Mouse (Mus musculus): ENCODE data around the gene Gm525. TPM values are rescaled to one million over a fixed set of nuclear protein-coding genes. Genes with fewer than 3 reads are reported as not detected.

Gene Gm525
- polyA plus RNA-seq, 1 experiment from 2014 or later: not detected

DNA sequence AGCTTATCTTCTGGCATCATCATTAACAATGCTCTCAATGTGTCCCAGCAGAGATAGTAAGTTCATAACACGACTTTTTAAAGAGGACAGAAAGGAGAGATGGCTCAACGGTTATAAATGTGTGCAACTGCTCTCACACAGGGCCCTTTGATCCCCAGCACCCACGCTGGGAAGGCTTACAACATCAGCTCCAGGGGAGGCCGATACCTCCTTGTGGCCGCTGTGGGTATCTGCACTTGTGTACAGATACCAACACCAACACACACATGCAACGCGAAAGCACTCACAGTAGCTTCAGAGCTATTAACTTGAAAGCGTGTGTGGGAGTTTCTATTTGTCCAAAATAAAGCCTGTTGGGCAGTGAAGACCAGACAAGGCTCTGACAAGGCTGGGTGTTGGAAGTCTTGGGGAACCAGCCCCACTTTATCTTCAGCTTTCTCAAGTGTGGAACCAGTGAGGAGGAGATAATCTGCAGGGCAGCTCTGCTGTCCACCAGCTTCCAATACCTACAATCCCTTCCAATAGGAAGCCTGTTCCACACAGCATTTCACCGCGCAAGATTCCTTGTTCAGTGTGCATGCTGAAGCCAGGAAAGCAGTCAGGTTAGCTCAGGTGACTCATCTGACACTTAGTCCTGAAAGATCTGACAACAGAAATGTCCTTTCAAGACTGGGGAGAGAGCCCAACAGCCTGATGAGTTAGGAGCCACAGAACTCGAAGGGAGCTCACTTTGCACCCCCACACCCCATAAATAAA, 14.9 kb upstream of the Gm525 start:
- peaks cover 21% of the 10 kb centered on the region for H3K4me1 ChIP-seq (ENCODE audit: control insufficient read depth, insufficient read depth, low read length)
- H3K27ac ChIP-seq (ENCODE audit: low read depth, low read length): no peak overlapping the region
- H3K4me3 ChIP-seq (ENCODE audit: low read depth, low read length): peak overlapping the region; percentile 86
- peak overlapping the region; percentile 88 for H3K4me2 ChIP-seq (ENCODE audit: low read depth, low read length)
- 66% methylated on average over 11 of the region's 11 CpGs for WGBS
- no peak for ATAC-seq (ENCODE audit: low read depth)
- no peak overlapping the region; the same call in 1 of the 2 replicates for H3K9ac ChIP-seq (replicated peaks; ENCODE audit: low read depth, low read length)
- H3K36me3 ChIP-seq (ENCODE audit: control insufficient read depth, insufficient read depth, low read length): no peaks in the 10 kb centered on the region; the same call in 1 of the 2 replicates
- H3K9me3 ChIP-seq (ENCODE audit: control insufficient read depth, low read length): no peaks in the 10 kb centered on the region
- H3K27me3 ChIP-seq (ENCODE audit: control insufficient read depth, insufficient read depth, low read length): no peaks in the 10 kb centered on the region

- H3K36me3 ChIP-seq (ENCODE audit: control insufficient read depth, insufficient read depth, low read length): no peaks in the 10 kb centered on the region; the same call in 1 of the 2 replicates
- H3K4me2 ChIP-seq (ENCODE audit: low read depth, low read length): peak overlapping the region; percentile 88
- no peaks in the 10 kb centered on the region for H3K27me3 ChIP-seq (ENCODE audit: control insufficient read depth, insufficient read depth, low read length)
- H3K4me3 ChIP-seq (ENCODE audit: low read depth, low read length): peak overlapping the region; percentile 86
- whole genome bisulfite sequencing: under 1% methylated on average over 33 of the region's 33 CpGs
- peak overlapping the region; percentile 86 for H3K9ac ChIP-seq (replicated peaks; ENCODE audit: low read depth, low read length)
- H3K27ac ChIP-seq (ENCODE audit: low read depth, low read length): peak overlapping the region; percentile 69
- H3K9me3 ChIP-seq (ENCODE audit: control insufficient read depth, low read length): no peaks in the 10 kb centered on the region
- ATAC-seq (ENCODE audit: low read depth): no peak; the same call in 1 of the 2 replicates
- H3K4me1 ChIP-seq (ENCODE audit: control insufficient read depth, insufficient read depth, low read length): peaks cover 21% of the 10 kb centered on the region
Observed at GRCm38 (mm10) chr11:89059919-89060422, 13.7 kb upstream of the Gm525 start.

DNA sequence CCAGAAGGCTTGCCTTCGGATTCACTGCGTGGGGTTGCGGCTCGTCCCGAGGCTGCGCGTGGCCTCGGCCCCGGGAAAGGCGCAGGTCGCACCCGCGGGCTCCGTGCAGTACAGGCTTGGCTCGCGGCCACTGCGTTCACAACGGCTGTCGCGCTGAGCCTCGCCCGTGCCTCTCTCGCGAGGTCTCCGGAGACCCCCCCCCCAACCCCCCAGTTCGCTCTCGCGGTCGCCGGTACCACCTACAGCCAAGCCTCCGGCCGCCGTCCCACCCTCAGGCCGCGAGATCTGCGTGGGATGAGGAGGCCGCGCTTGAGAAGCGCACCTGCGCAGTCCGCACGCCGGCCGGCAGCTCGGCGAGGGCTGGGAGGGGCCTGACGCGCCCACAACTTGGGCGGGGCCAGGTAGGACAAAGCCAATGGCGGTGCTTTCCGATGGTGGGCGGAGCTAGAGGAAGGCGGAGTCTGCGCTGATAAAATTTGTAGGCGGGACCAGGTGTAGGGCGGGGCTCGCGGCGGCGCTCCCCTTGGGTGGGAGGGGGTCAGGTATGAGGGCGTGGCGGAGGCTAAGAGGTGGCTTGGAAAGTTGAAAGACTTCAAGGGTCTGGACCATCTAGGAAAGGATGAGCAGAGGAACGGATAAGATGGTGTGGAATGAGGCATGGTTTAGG, 13.1 kb upstream of the Gm525 start:
- Histone ChIP-seq H3K27ac (ENCODE audit: low read depth, low read length) (peak overlapping the region; percentile 69), H3K9ac (replicated peaks; ENCODE audit: low read depth, low read length) (peak overlapping the region; percentile 86), H3K9me3 (ENCODE audit: control insufficient read depth, low read length) (no peaks in the 10 kb centered on the region), H3K4me2 (ENCODE audit: low read depth, low read length) (peak overlapping the region; percentile 88), H3K4me1 (ENCODE audit: control insufficient read depth, insufficient read depth, low read length) (peaks cover 21% of the 10 kb centered on the region), H3K36me3 (ENCODE audit: control insufficient read depth, insufficient read depth, low read length) (no peaks in the 10 kb centered on the region; the same call in 1 of the 2 replicates), H3K4me3 (ENCODE audit: low read depth, low read length) (peak overlapping the region; percentile 86), H3K27me3 (ENCODE audit: control insufficient read depth, insufficient read depth, low read length) (no peaks in the 10 kb centered on the region)
- ATAC-seq (ENCODE audit: low read depth): peak; percentile 94
- under 1% methylated on average over 61 of the region's 63 CpGs for WGBS

GRCm38 (mm10) chr11:89061362-89061761, 12.3 kb upstream of the Gm525 start:
- no peak for ATAC-seq (ENCODE audit: low read depth)
- no peak overlapping the region for H3K4me2 ChIP-seq (ENCODE audit: low read depth, low read length)
- H3K9me3 ChIP-seq (ENCODE audit: control insufficient read depth, low read length): no peaks in the 10 kb centered on the region
- H3K36me3 ChIP-seq (ENCODE audit: control insufficient read depth, insufficient read depth, low read length): no peaks in the 10 kb centered on the region; the same call in 1 of the 2 replicates
- no peaks in the 10 kb centered on the region for H3K27me3 ChIP-seq (ENCODE audit: control insufficient read depth, insufficient read depth, low read length)
- peaks cover 21% of the 10 kb centered on the region for H3K4me1 ChIP-seq (ENCODE audit: control insufficient read depth, insufficient read depth, low read length)
- no peak overlapping the region for H3K9ac ChIP-seq (replicated peaks; ENCODE audit: low read depth, low read length)
- H3K27ac ChIP-seq (ENCODE audit: low read depth, low read length): no peak overlapping the region
- WGBS: 79% methylated on average over 7 of the region's 7 CpGs
- no peak overlapping the region for H3K4me3 ChIP-seq (ENCODE audit: low read depth, low read length)

GRCm38 (mm10) chr11:89064312-89064711, 9.3 kb upstream of the Gm525 start:
- H3K36me3 ChIP-seq (ENCODE audit: control insufficient read depth, insufficient read depth, low read length): no peaks in the 10 kb centered on the region
- WGBS: 86% methylated on average over 6 of the region's 6 CpGs
- peaks cover 4% of the 10 kb centered on the region for H3K4me1 ChIP-seq (ENCODE audit: control insufficient read depth, insufficient read depth, low read length)
- H3K4me2 ChIP-seq (ENCODE audit: low read depth, low read length): no peak overlapping the region
- no peaks in the 10 kb centered on the region for H3K27me3 ChIP-seq (ENCODE audit: control insufficient read depth, insufficient read depth, low read length)
- no peak overlapping the region for H3K4me3 ChIP-seq (ENCODE audit: low read depth, low read length)
- no peak overlapping the region for H3K27ac ChIP-seq (ENCODE audit: low read depth, low read length)
- ATAC-seq (ENCODE audit: low read depth): no peak
- no peaks in the 10 kb centered on the region for H3K9me3 ChIP-seq (ENCODE audit: control insufficient read depth, low read length)
- H3K9ac ChIP-seq (replicated peaks; ENCODE audit: low read depth, low read length): no peak overlapping the region

DNA sequence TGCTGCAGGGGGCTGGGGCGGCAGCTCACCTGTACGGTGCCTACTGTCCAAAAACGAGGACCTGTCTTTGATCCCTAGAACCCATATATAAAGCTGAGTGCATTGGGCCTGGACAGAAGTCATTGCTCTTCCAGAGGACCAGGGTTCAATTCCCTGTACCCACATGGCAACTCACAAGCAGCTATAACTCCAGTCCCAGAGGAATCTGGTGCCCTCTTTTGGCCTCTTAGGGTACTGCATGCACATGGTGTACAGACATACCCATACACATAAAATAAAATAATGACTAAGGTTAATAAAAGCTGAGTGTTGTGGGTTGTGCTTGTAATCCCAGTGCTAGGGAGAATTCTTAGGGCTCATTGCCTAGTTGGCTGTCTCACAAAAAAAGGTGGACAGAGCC, 8.3 kb upstream of the Gm525 start:
- no peak for ATAC-seq (ENCODE audit: low read depth)
- WGBS: 95% methylated on average over 3 of the region's 3 CpGs
- H3K4me1 ChIP-seq (ENCODE audit: control insufficient read depth, insufficient read depth, low read length): no peaks in the 10 kb centered on the region
- no peaks in the 10 kb centered on the region for H3K9me3 ChIP-seq (ENCODE audit: control insufficient read depth, low read length)
- H3K27me3 ChIP-seq (ENCODE audit: control insufficient read depth, insufficient read depth, low read length): no peaks in the 10 kb centered on the region
- no peak overlapping the region for H3K27ac ChIP-seq (ENCODE audit: low read depth, low read length)
- H3K4me3 ChIP-seq (ENCODE audit: low read depth, low read length): no peak overlapping the region
- no peaks in the 10 kb centered on the region for H3K36me3 ChIP-seq (ENCODE audit: control insufficient read depth, insufficient read depth, low read length)
- H3K9ac ChIP-seq (replicated peaks; ENCODE audit: low read depth, low read length): no peak overlapping the region
- H3K4me2 ChIP-seq (ENCODE audit: low read depth, low read length): no peak overlapping the region

DNA sequence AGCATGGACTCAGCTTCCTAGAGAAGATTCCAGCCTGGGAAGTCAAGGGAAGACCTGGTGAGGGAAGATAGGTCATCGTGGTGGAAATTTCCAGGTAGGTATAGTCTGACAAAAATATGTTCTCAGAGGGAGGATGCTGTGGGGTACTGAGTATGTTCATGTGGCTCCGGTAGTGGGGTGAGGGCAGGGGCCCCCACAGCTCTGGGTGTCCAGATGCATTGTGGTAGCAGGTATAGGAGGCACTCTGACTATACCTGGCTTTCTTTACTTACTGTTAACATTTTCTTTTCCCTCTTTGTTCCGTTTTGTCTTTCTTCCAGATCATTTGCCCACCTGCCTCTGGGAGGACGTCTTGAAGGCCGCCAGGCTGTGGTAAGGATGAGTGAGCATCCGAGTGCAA, 7.5 kb upstream of the Gm525 start:
- no peaks in the 10 kb centered on the region for H3K27me3 ChIP-seq (ENCODE audit: control insufficient read depth, insufficient read depth, low read length)
- no peak overlapping the region for H3K27ac ChIP-seq (ENCODE audit: low read depth, low read length)
- H3K36me3 ChIP-seq (ENCODE audit: control insufficient read depth, insufficient read depth, low read length): no peaks in the 10 kb centered on the region
- 84% methylated on average over 6 of the region's 6 CpGs for WGBS
- H3K4me2 ChIP-seq (ENCODE audit: low read depth, low read length): no peak overlapping the region
- no peaks in the 10 kb centered on the region for H3K9me3 ChIP-seq (ENCODE audit: control insufficient read depth, low read length)
- no peak overlapping the region for H3K4me3 ChIP-seq (ENCODE audit: low read depth, low read length)
- no peak for ATAC-seq (ENCODE audit: low read depth)
- H3K4me1 ChIP-seq (ENCODE audit: control insufficient read depth, insufficient read depth, low read length): no peaks in the 10 kb centered on the region
- no peak overlapping the region for H3K9ac ChIP-seq (replicated peaks; ENCODE audit: low read depth, low read length)

DNA sequence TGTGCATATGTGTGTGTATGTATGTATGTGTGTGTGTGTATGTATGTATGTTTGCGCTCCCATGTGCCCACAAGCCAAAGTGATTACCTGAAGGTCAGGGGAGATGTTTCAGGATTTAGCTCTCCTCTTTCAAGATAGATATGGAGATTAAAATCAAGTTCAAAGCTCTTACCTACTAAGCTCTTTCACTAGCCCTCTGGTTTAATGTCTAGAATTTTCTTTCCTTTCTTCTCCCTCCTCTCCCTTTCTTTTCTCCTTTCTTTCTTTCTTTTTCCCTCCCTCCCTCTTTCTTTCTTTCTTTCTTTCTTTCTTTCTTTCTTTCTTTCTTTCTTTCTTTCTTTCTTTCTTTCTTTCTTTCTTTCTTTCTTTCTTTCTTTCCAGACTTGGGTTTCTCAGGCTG, 6.9 kb upstream of the Gm525 start, which contains the start of gene Dgke:
Dgke (minus strand) TSS at position 101 of the 400 bp plus-strand sequence.
- H3K4me3 ChIP-seq (ENCODE audit: low read depth, low read length): no peak within 1 kb of the TSS
- H3K9ac ChIP-seq (replicated peaks; ENCODE audit: low read depth, low read length): no peak within 1 kb of the TSS
- no peaks in the 10 kb centered on the region for H3K4me1 ChIP-seq (ENCODE audit: control insufficient read depth, insufficient read depth, low read length)
- no peak within 1 kb of the TSS for H3K27ac ChIP-seq (ENCODE audit: low read depth, low read length)
- no peaks in the 10 kb centered on the region for H3K9me3 ChIP-seq (ENCODE audit: control insufficient read depth, low read length)
- WGBS: 96% methylated on average over 1 of the region's 1 CpGs
- ATAC-seq (ENCODE audit: low read depth): no peak
- H3K36me3 ChIP-seq (ENCODE audit: control insufficient read depth, insufficient read depth, low read length): no peaks in the 10 kb centered on the region
- no peaks in the 10 kb centered on the region for H3K27me3 ChIP-seq (ENCODE audit: control insufficient read depth, insufficient read depth, low read length)
- no peak within 1 kb of the TSS for H3K4me2 ChIP-seq (ENCODE audit: low read depth, low read length)

DNA sequence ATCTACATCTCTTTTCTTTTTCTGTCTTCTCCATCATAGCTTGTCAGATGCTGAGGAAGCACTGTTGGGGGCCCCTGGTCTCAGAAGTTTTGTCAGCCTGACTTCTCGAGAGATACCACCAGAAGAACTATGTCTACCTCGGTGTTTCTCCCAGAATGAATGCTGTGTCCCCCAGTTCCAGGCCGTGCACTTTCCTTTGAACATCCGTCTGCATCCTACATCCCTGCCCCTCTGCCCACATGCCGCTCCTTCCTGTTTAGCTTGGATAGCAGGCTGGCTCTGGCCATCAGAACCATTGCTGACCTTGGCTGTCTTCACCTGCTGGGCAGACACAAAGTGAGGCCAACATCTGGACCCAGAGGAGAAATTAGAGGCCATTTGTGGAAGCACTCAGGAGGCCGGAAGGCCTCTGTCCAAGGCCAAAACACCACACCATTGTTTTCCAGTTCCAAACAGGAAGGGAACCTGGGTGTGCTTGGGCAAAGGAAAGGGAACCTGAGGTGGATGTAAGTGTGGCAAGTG, 6.3 kb upstream of the Gm525 start:
- no peaks in the 10 kb centered on the region for H3K36me3 ChIP-seq (ENCODE audit: control insufficient read depth, insufficient read depth, low read length)
- 74% methylated on average over 6 of the region's 6 CpGs for WGBS
- H3K27me3 ChIP-seq (ENCODE audit: control insufficient read depth, insufficient read depth, low read length): no peaks in the 10 kb centered on the region
- H3K4me3 ChIP-seq (ENCODE audit: low read depth, low read length): no peak overlapping the region
- H3K4me1 ChIP-seq (ENCODE audit: control insufficient read depth, insufficient read depth, low read length): no peaks in the 10 kb centered on the region
- H3K27ac ChIP-seq (ENCODE audit: low read depth, low read length): no peak overlapping the region
- H3K4me2 ChIP-seq (ENCODE audit: low read depth, low read length): no peak overlapping the region
- H3K9me3 ChIP-seq (ENCODE audit: control insufficient read depth, low read length): no peaks in the 10 kb centered on the region
- no peak for ATAC-seq (ENCODE audit: low read depth)
- H3K9ac ChIP-seq (replicated peaks; ENCODE audit: low read depth, low read length): no peak overlapping the region
